Mouse (Mus musculus) adrenal gland, adult 2 months (tissue): Measurements from ENCODE around the gene Zfhx3. TPM values are rescaled to one million over a fixed set of nuclear protein-coding genes. Genes with fewer than 3 reads are reported as not detected.
A peak's percentile ranks its signal among the peaks of the same experiment; 100 is the strongest.

Experiments
- DNase-seq: peaks from one replicate; pipeline ENCODE4 v3.0.0; 2021
- microRNA-seq, 2 experiments: library from miRNA; unstranded; fragments of <30 nt; microRNA quantifications; one replicate each; pipeline ENCODE4 v1.2.0; 2021
- polyA plus RNA-seq: library from polyadenylated mRNA; depleted of rRNA; stranded (reverse); fragments of >200 nt; gene quantifications from 2 replicates; pipeline ENCODE4 v1.2.3, GENCODE M21; 2012
- total RNA-seq, 2 experiments: library from RNA; stranded (reverse); gene quantifications; 2 replicates each; pipeline ENCODE4 v1.2.3; 2021

The Zfhx3 gene
- total and polyA plus RNA-seq, 3 experiments, result 12.9 to 45.1 (median 34.3) TPM

GRCm38 (mm10) chr8:108993718-108994117 is 1051.3 kb downstream of the Zfhx3 start:
- DNase-seq, result peak; percentile 13

GRCm38 (mm10) chr8:108994187-108994586 is 1051.7 kb downstream of the Zfhx3 start:
- no peak for DNase-seq

DNA sequence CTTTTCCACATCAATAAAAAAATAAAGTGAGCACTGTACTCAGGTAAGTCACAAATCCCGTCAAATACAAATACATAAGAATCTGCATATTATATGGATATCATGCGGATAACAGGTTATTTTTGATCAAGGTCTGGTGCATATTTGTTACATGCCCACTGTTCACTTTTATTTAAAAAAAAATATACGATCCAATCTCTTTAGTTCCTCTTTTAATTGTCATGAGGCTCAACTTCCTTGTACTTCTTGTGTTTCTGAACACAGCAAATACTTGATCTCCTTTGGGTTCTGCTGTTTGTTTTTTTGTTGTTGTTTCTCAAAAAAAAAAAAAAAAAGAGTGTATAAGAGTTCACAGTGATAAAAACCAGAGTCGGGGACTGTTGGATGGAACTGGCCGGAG is 1052.4 kb downstream of the Zfhx3 start:
- no peak for DNase-seq

DNA sequence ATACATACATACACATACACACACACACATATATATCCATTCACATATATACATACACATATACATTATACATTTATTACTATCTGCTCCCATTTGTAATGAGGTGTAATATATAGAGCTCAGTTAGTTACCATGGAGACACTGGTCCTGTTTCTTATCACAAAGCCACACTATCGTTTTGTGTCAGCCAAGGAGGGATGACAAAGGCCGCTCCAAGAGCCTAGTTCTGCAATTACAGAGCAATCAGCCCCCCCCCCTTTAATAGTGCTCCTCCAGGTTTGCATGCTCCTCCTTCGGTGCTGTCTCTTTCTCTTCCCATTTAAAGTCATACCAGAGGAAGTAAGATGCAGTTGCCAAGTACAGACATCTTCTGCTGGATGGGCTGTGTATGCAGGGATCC is 1054.9 kb downstream of the Zfhx3 start:
- DNase-seq, result no peak

DNA sequence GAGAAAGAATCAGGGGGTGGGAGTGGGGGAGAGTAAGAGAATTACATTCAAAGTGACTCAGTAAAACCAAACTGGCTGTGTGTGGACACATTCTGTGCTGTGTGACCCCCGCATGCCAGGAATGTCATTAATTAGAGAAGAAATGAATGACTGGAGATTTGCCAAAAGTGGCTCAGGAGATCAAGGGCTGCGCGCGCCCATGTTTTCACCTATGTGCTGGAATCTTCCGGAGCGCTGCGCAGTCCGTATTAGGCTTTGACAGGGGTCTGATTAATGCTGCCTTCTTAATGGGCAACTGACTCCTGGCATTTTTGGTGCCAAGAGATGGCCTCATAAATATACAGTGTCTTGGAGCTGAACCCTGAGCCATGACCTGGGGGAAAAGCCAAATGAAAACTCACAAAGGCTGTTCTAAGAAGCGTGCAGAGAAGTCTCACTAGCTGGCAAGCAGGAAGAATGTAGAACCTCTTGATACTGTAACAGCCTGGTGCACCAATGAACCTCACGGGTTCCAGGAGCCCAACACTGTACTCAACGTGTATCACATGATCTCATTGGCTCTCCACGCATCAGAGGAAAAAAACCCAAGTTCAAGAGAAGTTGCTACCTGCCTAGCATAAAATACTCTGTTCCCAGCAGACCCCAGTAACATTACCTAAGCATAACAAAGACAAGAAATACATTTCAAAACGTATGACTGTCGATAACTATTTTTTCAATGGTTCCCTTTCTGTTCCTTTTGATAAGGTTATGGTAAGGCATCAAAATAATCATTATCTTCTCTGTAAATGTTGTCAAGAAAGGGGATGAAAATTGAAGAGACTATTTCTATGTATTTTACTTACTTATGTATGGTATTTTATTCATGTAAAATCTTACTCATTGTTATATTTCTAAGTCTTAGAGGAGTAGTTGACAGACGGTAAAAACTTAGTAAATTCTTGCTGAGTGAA is 1057.1 kb downstream of the Zfhx3 start:
- DNase-seq, result peak; percentile 10

- no peak for DNase-seq
These were observed 1058.6 kb downstream of the Zfhx3 start for GRCm38 (mm10) chr8:109001031-109001430.

DNA sequence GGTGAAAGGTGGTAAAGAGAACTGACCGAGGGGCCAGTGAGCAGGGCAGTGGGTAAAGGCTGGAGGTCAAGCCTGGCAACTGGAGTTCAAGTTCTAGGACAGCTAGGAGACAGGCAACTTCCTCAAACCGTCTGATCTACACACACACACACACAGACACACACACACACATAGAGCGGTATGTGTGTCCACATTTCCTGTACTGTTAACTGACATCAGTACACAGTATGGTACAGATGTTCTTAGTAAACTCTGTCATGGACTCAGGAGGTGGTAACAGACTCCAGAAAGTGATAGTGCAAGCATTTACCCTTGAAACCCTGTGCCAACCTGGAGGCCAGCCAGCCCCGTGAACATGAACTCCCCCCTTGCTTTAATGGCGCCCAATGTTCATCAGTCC is 1059.5 kb downstream of the Zfhx3 start:
- no peak for DNase-seq

- DNase-seq, result no peak
These were observed 1064.5 kb downstream of the Zfhx3 start for GRCm38 (mm10) chr8:109006986-109007385.

Small RNA genes lying within 50 kb of the gene (microRNA-seq; reads per million reads assigned to microRNA genes)
- gene Mir3108, result 0 to 0.83 reads per million in 2 experiments
